Mouse (Mus musculus) liver, embryonic 16.5 days (tissue): ENCODE measurements at regions not wholly inside any gene's neighbourhood (a gene's known extent, or its start where the extent isn't known, plus 50 kb on each side); places are given as distances from the start of the nearest gene placed in this dataset.

Source experiments
- ATAC-seq: fragments of 200-750 bp; cut with Nextera tagmentation; 2 replicates; pipeline ENCODE4 v1.8.0; 2017; ENCODE audit warnings: low read depth, mild to moderate bottlenecking, moderate number of reproducible peaks, moderate library complexity
- H3K27ac ChIP-seq: fragments of 300-500 bp; sonication (generic); 2 replicates; pipeline ENCODE4 v1.5.1; 2014; ENCODE audit warnings: mild to moderate bottlenecking, low read length
- H3K27me3 ChIP-seq: fragments of 300-500 bp; sonication (generic); 2 replicates; pipeline ENCODE4 v1.6.1; 2014; ENCODE audit warnings: low read depth, low read length, mixed read lengths; ENCODE audit not compliant: control insufficient read depth, insufficient read depth
- H3K36me3 ChIP-seq: fragments of 300-500 bp; sonication (generic); 2 replicates; pipeline ENCODE4 v1.6.1; 2014; ENCODE audit warnings: mild to moderate bottlenecking; ENCODE audit not compliant: control insufficient read depth, insufficient read depth
- H3K4me1 ChIP-seq: fragments of 300-500 bp; sonication (generic); 2 replicates; pipeline ENCODE4 v1.6.1; 2014; ENCODE audit warnings: low read depth, low read length, mixed read lengths; ENCODE audit not compliant: control insufficient read depth
- H3K4me2 ChIP-seq: fragments of 300-500 bp; sonication (generic); 2 replicates; pipeline ENCODE4 v1.6.1; 2014; ENCODE audit warnings: low read depth, low read length, mixed read lengths
- H3K4me3 ChIP-seq: fragments of 300-500 bp; sonication (generic); 2 replicates; pipeline ENCODE4 v1.5.1; 2014; ENCODE audit warnings: low read depth, mild to moderate bottlenecking, low read length
- H3K9ac ChIP-seq: fragments of 300-500 bp; sonication (generic); 2 replicates; pipeline ENCODE4 v1.6.1; 2014; ENCODE audit warnings: low read depth, low read length
- H3K9me3 ChIP-seq: fragments of 300-500 bp; sonication (generic); replicated peaks from 2 replicates; pipeline ENCODE4 v1.6.1; 2016; ENCODE audit warnings: low read length; ENCODE audit not compliant: control insufficient read depth
- WGBS: fragments of 180-500 bp; shearing (Covaris S2); extraction: QIAGEN DNeasy Blood & Tissue Kit; methylation state at CpG from one replicate; pipeline ENCODE4 v1.1.7; 2014; ENCODE audit not compliant: insufficient replicate concordance; 5-methylcytosine and 5-hydroxymethylcytosine counted together

DNA sequence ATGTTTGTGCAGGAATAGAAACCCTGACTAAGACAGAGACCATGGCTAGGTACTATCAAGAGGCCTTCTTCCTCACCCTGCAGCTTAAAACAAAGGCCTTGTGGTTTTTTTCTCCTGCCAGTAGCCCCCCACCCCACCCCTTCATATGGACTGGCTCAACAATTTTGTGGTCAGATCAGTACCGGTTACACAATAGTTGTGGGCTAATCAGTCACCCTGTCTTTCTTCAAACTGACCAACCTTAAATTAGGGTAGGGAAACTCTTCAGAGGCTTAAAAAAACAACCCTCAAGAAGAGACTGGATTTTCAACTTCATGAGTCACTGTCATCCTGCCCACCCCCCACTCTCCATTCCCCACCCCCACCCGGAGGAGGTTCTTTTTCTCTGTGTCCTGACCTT, 58.6 kb upstream of the Usp27x start:
- no peaks in the 10 kb centered on the region for H3K9me3 ChIP-seq
- WGBS: 21% methylated on average over 2 of the region's 2 CpGs

GRCm38 (mm10) chrX:7430456-7430855, 54.8 kb upstream of the Usp27x start:
- Histone ChIP-seq H3K27ac (no peak overlapping the region), H3K27me3 (no peaks in the 10 kb centered on the region), H3K4me2 (no peak overlapping the region), H3K9ac (no peak overlapping the region), H3K4me3 (no peak overlapping the region), H3K36me3 (no peaks in the 10 kb centered on the region), H3K4me1 (no peaks in the 10 kb centered on the region), H3K9me3 (no peaks in the 10 kb centered on the region)
- 30% methylated on average over 1 of the region's 1 CpGs for WGBS
- ATAC-seq: no peak

More for the DNA sequence above, 58.6 kb upstream of the Usp27x start:
- Histone ChIP-seq H3K4me1 (no peaks in the 10 kb centered on the region), H3K36me3 (no peaks in the 10 kb centered on the region), H3K4me2 (no peak overlapping the region), H3K27ac (no peak overlapping the region), H3K9ac (no peak overlapping the region), H3K4me3 (no peak overlapping the region), H3K27me3 (no peaks in the 10 kb centered on the region)
- no peak for ATAC-seq

- H3K4me3 ChIP-seq: no peak overlapping the region
- H3K4me2 ChIP-seq: no peak overlapping the region
- H3K9ac ChIP-seq: no peak overlapping the region
- WGBS: 23% methylated on average over 5 of the region's 5 CpGs
- H3K9me3 ChIP-seq: no peaks in the 10 kb centered on the region
- no peak for ATAC-seq
- H3K27me3 ChIP-seq: no peaks in the 10 kb centered on the region
- no peaks in the 10 kb centered on the region for H3K36me3 ChIP-seq
- no peaks in the 10 kb centered on the region for H3K4me1 ChIP-seq
- no peak overlapping the region for H3K27ac ChIP-seq
Measured at GRCm38 (mm10) chrX:7429524-7429865, 53.9 kb upstream of the Usp27x start.

DNA sequence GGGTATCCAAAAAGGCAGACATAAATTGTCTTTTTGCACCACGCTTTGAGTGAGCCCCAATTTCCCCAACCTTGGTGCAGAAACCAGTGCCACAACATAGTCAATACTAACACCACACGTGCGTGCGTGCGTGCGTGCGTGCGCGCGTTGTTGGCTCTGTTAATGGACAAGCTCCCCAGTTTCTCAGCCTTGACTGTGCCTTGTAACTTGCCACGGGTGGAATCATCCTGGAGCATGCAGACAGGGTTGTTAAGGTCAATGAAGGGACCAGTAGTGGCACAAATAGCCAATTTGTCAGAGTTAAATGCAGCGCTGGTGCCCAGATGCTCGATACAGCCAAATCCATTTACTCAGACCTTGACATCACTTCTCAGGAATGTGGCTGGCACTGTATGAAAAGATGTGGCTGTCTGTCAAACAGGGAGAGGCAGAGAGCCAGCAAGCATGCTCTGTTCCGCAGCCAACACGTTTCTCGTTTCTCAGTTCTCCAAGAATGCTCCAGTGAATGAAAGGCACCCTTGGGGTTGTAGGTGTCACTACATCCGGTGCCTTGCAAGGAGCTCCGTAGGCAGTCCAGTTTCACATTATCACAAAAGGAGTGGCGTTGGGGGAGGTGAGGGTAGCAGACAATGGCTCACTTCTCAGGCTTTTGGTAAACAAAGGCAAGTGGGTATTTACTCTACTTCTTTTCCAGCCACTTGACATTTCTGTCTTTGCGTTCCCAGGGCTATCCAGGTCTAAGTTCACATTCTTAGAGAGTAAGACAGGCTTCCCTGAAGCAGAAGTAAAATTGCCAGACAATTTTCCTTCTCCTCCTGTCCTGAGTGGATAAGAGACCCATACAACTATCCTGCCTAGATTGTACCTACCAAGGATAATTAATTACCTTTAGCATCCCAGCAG, 53.2 kb upstream of the Usp27x start:
- WGBS: 47% methylated on average over 20 of the region's 20 CpGs
- no peak overlapping the region for H3K4me2 ChIP-seq
- H3K27me3 ChIP-seq: no peaks in the 10 kb centered on the region
- H3K27ac ChIP-seq: no peak overlapping the region
- no peaks in the 10 kb centered on the region for H3K4me1 ChIP-seq
- H3K9ac ChIP-seq: no peak overlapping the region
- no peaks in the 10 kb centered on the region for H3K36me3 ChIP-seq
- no peaks in the 10 kb centered on the region for H3K9me3 ChIP-seq
- H3K4me3 ChIP-seq: no peak overlapping the region
- ATAC-seq: no peak
